Mouse (Mus musculus) midbrain, embryonic 10.5 days (tissue): Measurements from ENCODE around the gene Vmn2r2. TPM values are rescaled to one million over a fixed set of nuclear protein-coding genes. Genes with fewer than 3 reads are reported as not detected.

Experiments
- DNase-seq: peaks from one replicate; pipeline ENCODE4 v3.0.0-alpha.2; 2017; ENCODE audit warnings: low spot score
- H3K27ac ChIP-seq: fragments of 300-500 bp; sonication (generic); replicated peaks from 2 replicates; pipeline ENCODE4 v1.5.1; 2016; ENCODE audit warnings: mild to moderate bottlenecking
- H3K27me3 ChIP-seq: fragments of 300-500 bp; sonication (generic); 2 replicates; pipeline ENCODE4 v1.6.1; 2016; ENCODE audit warnings: low read depth, mild to moderate bottlenecking; ENCODE audit not compliant: poor library complexity, severe bottlenecking
- H3K36me3 ChIP-seq: fragments of 300-500 bp; sonication (generic); 2 replicates; pipeline ENCODE4 v1.6.1; 2016; ENCODE audit warnings: mild to moderate bottlenecking, moderate library complexity
- H3K4me1 ChIP-seq: fragments of 300-500 bp; sonication (generic); 2 replicates; pipeline ENCODE4 v1.6.1; 2016
- H3K4me3 ChIP-seq: fragments of 300-500 bp; sonication (generic); 2 replicates; pipeline ENCODE4 v1.5.1; 2016; ENCODE audit warnings: mild to moderate bottlenecking, moderate library complexity
- H3K9me3 ChIP-seq: fragments of 300-500 bp; sonication (generic); replicated peaks from 2 replicates; pipeline ENCODE4 v1.6.1; 2016; ENCODE audit warnings: mild to moderate bottlenecking
- WGBS: fragments of 180-500 bp; shearing (Covaris S2); methylation state at CpG from one replicate; pipeline ENCODE4 v1.1.7; 2016; 5-methylcytosine and 5-hydroxymethylcytosine counted together
- polyA plus RNA-seq: library from polyadenylated mRNA; unstranded; fragments of >200 nt; fragmentation: Nextera tagmentation; extraction: Ambion mirVana; gene quantifications from 2 replicates; pipeline ENCODE4 v1.2.1, GENCODE M21; 2016

Vmn2r2 gene
- polyA plus RNA-seq = 0.05 TPM in 1 of 2 replicates, not detected in the other

GRCm38 (mm10) chr3:64141878-64142508 lies at the start of gene Vmn2r2:
Vmn2r2 (minus strand) TSS chr3:64141928.
- Histone ChIP-seq H3K27me3 (no peaks in the 10 kb centered on the region), H3K9me3 (no peaks in the 10 kb centered on the region)
- WGBS = 91% methylated on average over 2 of the region's 2 CpGs

GRCm38 (mm10) chr3:64113352-64114046 lies 28.2 kb downstream of the Vmn2r2 start:
- Histone ChIP-seq H3K9me3 (no peaks in the 10 kb centered on the region), H3K4me3 (no peak overlapping the region), H3K4me1 (no peaks in the 10 kb centered on the region), H3K36me3 (no peaks in the 10 kb centered on the region), H3K27ac (no peak overlapping the region), H3K27me3 (no peaks in the 10 kb centered on the region)
- no peak for DNase-seq
- WGBS = 89% methylated on average over 11 of the region's 11 CpGs

More at GRCm38 (mm10) chr3:64141878-64142508, at the start of gene Vmn2r2:
- Histone ChIP-seq H3K27ac (no peak within 1 kb of the TSS), H3K4me3 (no peak within 1 kb of the TSS), H3K36me3 (no peaks in the 10 kb centered on the region), H3K4me1 (no peaks in the 10 kb centered on the region)
- no peak for DNase-seq

- 93% methylated on average over 1 of the region's 1 CpGs for WGBS
- H3K4me1 ChIP-seq = no peaks in the 10 kb centered on the region
- no peak overlapping the region for H3K4me3 ChIP-seq
- H3K9me3 ChIP-seq = no peaks in the 10 kb centered on the region
- no peak for DNase-seq
- H3K36me3 ChIP-seq = no peaks in the 10 kb centered on the region
- H3K27ac ChIP-seq = no peak overlapping the region
- H3K27me3 ChIP-seq = no peaks in the 10 kb centered on the region
Measured at GRCm38 (mm10) chr3:64112707-64113106, 29.0 kb downstream of the Vmn2r2 start.

GRCm38 (mm10) chr3:64081247-64081646 lies 60.5 kb downstream of the Vmn2r2 start, which contains the start of gene Vmn2r1:
Vmn2r1 (plus strand) TSS chr3:64081547.
- DNase-seq = no peak
- Histone ChIP-seq H3K4me1 (no peaks in the 10 kb centered on the region), H3K27me3 (no peaks in the 10 kb centered on the region), H3K27ac (no peak within 1 kb of the TSS), H3K4me3 (no peak within 1 kb of the TSS), H3K36me3 (no peaks in the 10 kb centered on the region), H3K9me3 (no peaks in the 10 kb centered on the region)
- WGBS = 87% methylated on average over 4 of the region's 4 CpGs

Other genes with a start within 250 kb of the Vmn2r2 start
- gene Plch1, start 242.5 kb downstream of the Vmn2r2 start, polyA plus RNA-seq = 27.5 and 33.1 TPM in 2 replicates
- gene E130311K13Rik, start 212.5 kb downstream of the Vmn2r2 start, polyA plus RNA-seq = 2.7 and 3.3 TPM in 2 replicates
- 11.8 and 12.3 TPM in 2 replicates for gene Slc33a1, start 177.2 kb downstream of the Vmn2r2 start, polyA plus RNA-seq
- 77.4 and 79.1 TPM in 2 replicates for gene Gmps, start 165.8 kb downstream of the Vmn2r2 start, polyA plus RNA-seq
- 0.04 and 0.06 TPM in 2 replicates for gene Vmn2r1, start 60.4 kb downstream of the Vmn2r2 start, polyA plus RNA-seq
- gene Vmn2r3, start 147.8 kb upstream of the Vmn2r2 start, polyA plus RNA-seq = not detected in 2 replicates